Mouse (Mus musculus): ENCODE results near the gene Hsp90aa1.
"Not testable (repeated sequence)": the region's sequence is repeated elsewhere in the genome, so short reads cannot be mapped to it uniquely, and the experiment has no call there.

The Hsp90aa1 gene

DNA sequence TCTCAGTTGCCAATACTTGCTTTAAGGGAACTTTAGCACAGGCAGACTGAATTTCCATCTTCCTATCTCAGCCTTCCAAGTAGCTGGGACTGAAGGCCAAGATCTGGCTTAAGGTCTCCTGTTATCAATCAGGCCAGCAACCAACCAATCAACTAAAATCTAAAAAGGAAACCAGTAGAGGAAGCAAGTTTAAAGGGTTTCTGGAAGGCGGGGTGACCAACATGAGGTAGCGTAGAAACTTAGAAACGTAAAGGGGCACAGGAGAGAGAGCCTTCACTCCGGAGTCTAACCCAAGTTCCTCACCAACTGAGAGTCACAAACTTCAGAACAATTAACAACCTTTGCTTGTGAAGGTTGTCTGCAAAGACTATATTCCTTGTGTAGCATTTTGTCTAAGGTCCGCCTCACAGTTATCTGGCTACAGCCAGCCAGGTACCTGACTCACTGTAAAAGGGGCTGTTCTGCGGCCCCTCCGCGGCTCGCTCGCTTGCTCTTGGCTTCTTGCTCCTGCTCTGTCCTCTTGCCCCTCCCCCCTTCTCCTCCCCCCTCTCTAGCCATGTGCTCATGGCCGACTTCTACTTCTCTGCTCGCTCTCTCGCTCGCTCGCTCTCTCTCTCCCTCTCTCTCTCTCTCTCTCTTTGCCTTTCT, 3.9 kb downstream of the Hsp90aa1 start:
- DNase-seq (ENCODE audit: low spot score) = no peak

- DNase-seq (ENCODE audit: low spot score) = no peak
These were observed 4.4 kb downstream of the Hsp90aa1 start for GRCm38 (mm10) chr12:110698080-110698479.

GRCm38 (mm10) chr12:110697457-110697856, 5.1 kb downstream of the Hsp90aa1 start:
- no peak for DNase-seq (ENCODE audit: low spot score)

DNA sequence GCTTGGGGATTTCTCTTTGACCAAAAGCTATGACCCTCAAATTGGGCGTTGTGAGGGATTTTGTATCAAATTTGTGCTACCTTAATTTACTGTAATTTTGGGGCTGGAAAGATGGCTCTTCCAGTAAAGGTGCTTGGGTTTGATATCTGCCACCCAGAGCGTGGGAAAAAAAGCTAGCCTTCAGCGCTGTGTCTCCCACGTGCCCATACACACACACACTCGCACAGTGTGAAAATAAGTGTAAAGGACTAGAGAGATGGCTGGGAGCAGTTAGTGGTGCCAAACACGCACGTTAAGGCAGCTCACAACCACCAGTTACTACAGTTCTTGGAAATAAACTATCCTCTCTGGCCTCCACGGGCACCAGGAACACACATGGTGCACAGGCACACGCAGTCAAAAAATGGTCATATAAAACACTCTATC, 5.5 kb downstream of the Hsp90aa1 start:
- no peak for DNase-seq (ENCODE audit: low spot score)

- DNase-seq (ENCODE audit: low spot score) = peak; percentile 100
These were observed 6.2 kb downstream of the Hsp90aa1 start for GRCm38 (mm10) chr12:110696173-110696974.

GRCm38 (mm10) chr12:110695676-110696171, 6.8 kb downstream of the Hsp90aa1 start:
- DNase-seq (ENCODE audit: low spot score) = peak; percentile 60

GRCm38 (mm10) chr12:110693378-110693777, 9.2 kb downstream of the Hsp90aa1 start:
- DNase-seq (ENCODE audit: low spot score) = not testable (repeated sequence)

GRCm38 (mm10) chr12:110689919-110690643, 12.4 kb downstream of the Hsp90aa1 start:
- DNase-seq (ENCODE audit: low spot score) = no peak

- not testable (repeated sequence) for DNase-seq (ENCODE audit: low spot score)
These were observed 13.6 kb downstream of the Hsp90aa1 start for GRCm38 (mm10) chr12:110688921-110689320.

DNA sequence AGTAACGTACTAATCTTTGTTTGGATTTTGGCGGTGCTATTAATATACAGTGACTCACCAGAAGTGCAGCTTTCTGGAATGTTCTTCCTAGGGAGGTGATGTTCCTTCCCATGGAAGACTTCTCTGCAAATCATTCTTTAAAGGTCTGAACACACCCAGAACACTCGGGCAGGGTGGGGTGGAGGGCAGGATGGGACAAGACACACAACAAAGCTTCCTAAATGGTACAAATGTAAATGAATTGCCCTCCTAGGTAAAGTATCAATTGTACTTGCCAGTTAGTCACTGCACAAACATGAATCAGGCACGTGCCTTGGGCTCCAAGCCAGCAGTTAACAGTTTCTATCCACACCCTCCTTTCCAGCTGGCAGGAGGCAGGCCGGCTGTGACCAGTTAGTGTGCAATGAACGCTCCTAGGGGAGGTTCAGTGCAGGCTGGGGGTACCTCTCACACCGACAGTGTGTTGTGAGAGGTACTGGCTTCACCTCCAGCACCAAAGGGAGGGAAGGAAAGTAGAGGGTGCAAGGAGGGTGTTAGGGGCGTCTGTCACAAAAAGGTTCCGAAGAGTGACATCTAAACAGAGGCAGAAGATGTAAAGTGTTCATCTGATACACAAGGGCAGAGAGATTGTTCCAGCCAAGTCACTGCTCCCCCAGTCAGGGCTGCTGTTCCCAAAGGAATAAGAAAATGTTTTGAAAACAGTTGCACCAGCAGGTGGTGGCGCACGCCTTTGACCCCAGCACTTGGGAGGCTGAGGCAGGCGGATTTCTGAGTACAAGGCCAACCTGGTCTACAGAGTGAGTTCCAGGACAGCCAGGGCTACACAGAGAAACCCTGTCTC, 14.4 kb downstream of the Hsp90aa1 start:
- peak; percentile 56 for DNase-seq (ENCODE audit: low spot score)

GRCm38 (mm10) chr12:110683580-110683979, 18.9 kb downstream of the Hsp90aa1 start:
- DNase-seq (ENCODE audit: low spot score) = no peak

GRCm38 (mm10) chr12:110682561-110683299, 19.8 kb downstream of the Hsp90aa1 start, which contains the start of gene 1700001K19Rik:
TSS of gene 1700001K19Rik (minus strand) at chr12:110682619.
- DNase-seq (ENCODE audit: low spot score) = no peak

GRCm38 (mm10) chr12:110681878-110682277, 20.6 kb downstream of the Hsp90aa1 start:
- no peak for DNase-seq (ENCODE audit: low spot score)

DNA sequence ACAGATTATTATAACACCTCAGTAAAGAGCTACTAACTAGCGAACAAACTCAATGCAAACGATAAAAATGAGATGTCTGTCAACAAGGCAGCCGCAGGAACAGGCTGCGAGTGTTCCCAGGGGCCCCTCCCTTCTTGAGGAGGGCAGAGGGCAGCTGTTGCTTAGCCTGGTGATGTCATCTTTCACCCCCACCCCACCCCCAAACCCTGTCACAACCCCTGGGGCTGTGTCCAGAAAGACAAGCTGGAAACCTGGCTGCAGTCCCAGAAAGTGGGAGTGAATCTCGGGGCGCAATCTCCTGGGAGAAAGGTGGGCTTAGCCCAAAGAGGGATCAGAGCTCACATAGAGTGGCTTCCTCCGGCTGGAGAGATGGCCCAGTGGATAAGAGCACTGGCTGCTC, 21.3 kb downstream of the Hsp90aa1 start:
- no peak for DNase-seq (ENCODE audit: low spot score)

- no peak for DNase-seq (ENCODE audit: low spot score)
These were observed 28.3 kb downstream of the Hsp90aa1 start for GRCm38 (mm10) chr12:110674243-110674642.

DNA sequence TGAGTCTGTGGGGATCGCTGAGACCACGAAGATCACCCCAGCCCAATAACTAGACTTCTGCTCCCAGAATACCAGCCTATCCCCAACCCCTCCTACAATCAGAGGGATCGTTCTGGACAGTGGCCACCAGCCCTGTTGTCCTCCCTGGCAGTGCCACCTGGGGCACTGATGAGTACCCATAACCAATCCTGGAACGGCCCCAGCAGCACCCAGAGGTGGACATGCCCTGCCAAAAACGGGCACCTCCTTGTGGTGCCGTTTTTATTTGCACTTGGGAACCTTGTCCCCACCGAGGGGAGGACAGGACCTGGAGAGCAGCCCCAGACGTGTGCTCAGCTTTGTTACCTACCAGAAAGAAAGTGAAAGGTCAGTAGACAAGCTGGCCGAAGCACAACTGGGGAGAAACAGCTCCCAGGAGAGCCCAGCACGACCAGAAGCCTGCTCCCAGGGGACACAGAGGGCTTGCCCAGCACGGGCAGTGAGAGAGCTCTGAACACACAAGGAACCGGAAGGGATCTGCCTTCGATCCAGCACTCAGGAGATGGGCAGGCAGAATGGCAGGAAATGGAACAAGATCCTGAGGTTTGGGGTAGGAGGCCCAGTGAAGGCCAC, 35.0 kb downstream of the Hsp90aa1 start:
- DNase-seq (ENCODE audit: low spot score) = no peak

DNA sequence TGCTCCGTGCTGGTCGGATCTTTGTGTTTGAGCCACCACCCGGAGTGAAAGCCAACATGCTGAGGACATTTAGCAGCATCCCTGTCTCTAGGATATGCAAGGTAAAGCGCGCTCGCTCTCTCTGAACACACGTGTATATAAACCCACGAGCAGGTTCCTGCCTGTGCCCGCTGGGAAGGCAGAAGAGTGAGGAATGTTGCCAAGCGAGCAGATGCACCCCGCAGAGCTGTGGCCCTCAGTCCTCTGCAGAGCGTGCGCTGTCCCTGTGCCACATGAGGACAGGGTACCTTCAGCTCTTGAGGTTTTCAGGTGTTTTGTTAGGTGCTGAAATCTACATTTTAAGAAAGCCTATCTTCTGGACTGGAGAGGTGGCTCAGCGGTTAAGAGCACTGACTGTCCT, 40.8 kb downstream of the Hsp90aa1 start:
- DNase-seq (ENCODE audit: low spot score) = no peak

DNA sequence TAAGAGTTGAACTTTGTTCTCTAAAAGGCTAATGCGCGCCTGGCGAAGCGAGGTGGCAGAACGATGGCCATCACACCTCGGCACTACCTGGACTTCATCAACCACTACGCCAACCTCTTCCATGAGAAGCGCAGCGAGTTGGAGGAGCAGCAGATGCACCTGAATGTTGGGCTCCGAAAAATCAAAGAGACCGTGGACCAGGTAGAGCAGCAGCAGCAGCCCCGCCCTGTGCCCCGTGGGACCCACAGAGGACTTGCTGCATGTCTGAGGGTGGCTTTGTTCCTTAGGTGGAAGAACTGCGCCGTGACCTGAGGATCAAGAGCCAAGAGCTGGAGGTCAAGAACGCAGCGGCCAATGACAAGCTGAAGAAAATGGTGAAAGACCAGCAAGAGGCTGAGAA, 51.1 kb downstream of the Hsp90aa1 start:
- no peak for DNase-seq (ENCODE audit: low spot score)

GRCm38 (mm10) chr12:110650241-110650641, 52.3 kb downstream of the Hsp90aa1 start:
- no peak for DNase-seq (ENCODE audit: low spot score)

Measured in ovary, postnatal 36 days (tissue).